Mouse (Mus musculus) olfactory bulb, adult 2 months (tissue): ENCODE data around the gene Kifc5b. TPM values are rescaled to one million over a fixed set of nuclear protein-coding genes. Genes with fewer than 3 reads are reported as not detected.

ENCODE experiments used
- H3K27ac ChIP-seq: fragments of 200-500 bp; 2 replicates; pipeline ENCODE4 v1.5.1; 2012; ENCODE audit warnings: low read depth, low read length; ENCODE audit not compliant: insufficient read depth
- H3K4me1 ChIP-seq: fragments of 200-500 bp; 2 replicates; pipeline ENCODE4 v1.6.1; 2012; ENCODE audit warnings: low read length; ENCODE audit not compliant: control insufficient read depth, insufficient read depth
- H3K4me3 ChIP-seq: fragments of 200-500 bp; 2 replicates; pipeline ENCODE4 v1.5.1; 2012; ENCODE audit warnings: mild to moderate bottlenecking, low read depth, low read length, moderate library complexity; ENCODE audit not compliant: insufficient read depth
- CTCF ChIP-seq: fragments of 200-500 bp; IDR thresholded peaks from 2 replicates; pipeline ENCODE4 v1.5.1; 2012; ENCODE audit warnings: low read depth, mild to moderate bottlenecking, low read length, moderate library complexity; ENCODE audit not compliant: insufficient read depth
- POLR2A ChIP-seq: fragments of 200-500 bp; IDR thresholded peaks from 2 replicates; pipeline ENCODE4 v1.6.1; 2012; ENCODE audit warnings: mild to moderate bottlenecking, low read depth, low read length, moderate library complexity; ENCODE audit not compliant: insufficient read depth
- WGBS: fragments of 180-500 bp; shearing (Covaris S2); methylation state at CpG from one replicate; pipeline ENCODE4 v1.1.7; 2018; 5-methylcytosine and 5-hydroxymethylcytosine counted together
- polyA plus RNA-seq: library from polyadenylated mRNA; stranded (reverse); fragments of >200 nt; gene quantifications from 2 replicates; pipeline ENCODE4 v1.2.4, GENCODE M21; 2012; ENCODE audit warnings: low replicate concordance; ENCODE audit not compliant: missing spikeins, insufficient read depth, insufficient read length

Gene Kifc5b
- polyA plus RNA-seq, 1 experiment = not detected

- TF ChIP-seq CTCF (no peak), POLR2A (no peak)
- Histone ChIP-seq H3K4me1 (peaks cover 66% of the 10 kb centered on the region), H3K27ac (no peak overlapping the region), H3K4me3 (no peak overlapping the region)
- WGBS = 95% methylated on average over 4 of the region's 4 CpGs
Observed at GRCm38 (mm10) chr17:26959815-26960214, 42.9 kb downstream of the Kifc5b start.

- Histone ChIP-seq H3K4me1 (peaks cover 62% of the 10 kb centered on the region), H3K4me3 (no peak overlapping the region), H3K27ac (no peak overlapping the region)
- 91% methylated on average over 21 of the region's 21 CpGs for WGBS
- TF ChIP-seq POLR2A = no peak
- no peak for TF ChIP-seq CTCF
Observed at GRCm38 (mm10) chr17:26961572-26962240, 44.8 kb downstream of the Kifc5b start.

GRCm38 (mm10) chr17:26966993-26967392 lies 50.1 kb downstream of the Kifc5b start:
- H3K4me1 ChIP-seq = peaks cover 44% of the 10 kb centered on the region
- 66% methylated on average over 11 of the region's 11 CpGs for WGBS
- TF ChIP-seq CTCF = no peak
- TF ChIP-seq POLR2A = no peak
- no peak overlapping the region for H3K4me3 ChIP-seq
- H3K27ac ChIP-seq = peak overlapping the region; percentile 94

- WGBS = 90% methylated on average over 6 of the region's 6 CpGs
- TF ChIP-seq POLR2A = no peak
- no peak for TF ChIP-seq CTCF
- peak overlapping the region; percentile 94 for H3K27ac ChIP-seq
- H3K4me1 ChIP-seq = peaks cover 44% of the 10 kb centered on the region
- no peak overlapping the region for H3K4me3 ChIP-seq
Observed at GRCm38 (mm10) chr17:26967477-26967876, 50.6 kb downstream of the Kifc5b start.

- H3K27ac ChIP-seq = peak overlapping the region; percentile 94
- 40% methylated on average over 6 of the region's 6 CpGs for WGBS
- TF ChIP-seq CTCF (no peak), POLR2A (no peak)
- no peak overlapping the region for H3K4me3 ChIP-seq
- peaks cover 41% of the 10 kb centered on the region for H3K4me1 ChIP-seq
Observed at GRCm38 (mm10) chr17:26968200-26968611, 51.3 kb downstream of the Kifc5b start.

- WGBS = 65% methylated on average over 6 of the region's 6 CpGs
- Histone ChIP-seq H3K4me1 (peaks cover 48% of the 10 kb centered on the region), H3K27ac (no peak overlapping the region; the same call in 1 of the 2 replicates), H3K4me3 (no peak overlapping the region)
- TF ChIP-seq POLR2A = no peak
- TF ChIP-seq CTCF = no peak
Observed at GRCm38 (mm10) chr17:26969257-26969656, 52.4 kb downstream of the Kifc5b start.

GRCm38 (mm10) chr17:26970221-26970620 lies 53.3 kb downstream of the Kifc5b start:
- 74% methylated on average over 11 of the region's 12 CpGs for WGBS
- no peak overlapping the region for H3K27ac ChIP-seq
- TF ChIP-seq POLR2A = no peak
- no peak for TF ChIP-seq CTCF
- peaks cover 46% of the 10 kb centered on the region for H3K4me1 ChIP-seq
- no peak overlapping the region for H3K4me3 ChIP-seq

- TF ChIP-seq POLR2A (no peak), CTCF (no peak)
- Histone ChIP-seq H3K4me3 (no peak overlapping the region), H3K4me1 (peaks cover 48% of the 10 kb centered on the region), H3K27ac (no peak overlapping the region)
- 54% methylated on average over 8 of the region's 8 CpGs for WGBS
Observed at GRCm38 (mm10) chr17:26971247-26971905, 54.5 kb downstream of the Kifc5b start.

- 1% methylated on average over 3 of the region's 3 CpGs for WGBS
- Histone ChIP-seq H3K4me1 (peaks cover 46% of the 10 kb centered on the region), H3K27ac (no peak overlapping the region), H3K4me3 (peak overlapping the region; percentile 81)
- TF ChIP-seq CTCF (no peak), POLR2A (no peak)
Observed at GRCm38 (mm10) chr17:26972107-26972506, 55.2 kb downstream of the Kifc5b start.
